Mouse (Mus musculus) adrenal gland, adult (tissue): ENCODE measurements around the gene Ccr7.

Experiments used
- DNase-seq, 2 experiments: peaks; one replicate each; pipeline ENCODE4 v3.0.0; 2022 to 2023; ENCODE audit warnings: low spot score in 1 of 2; ENCODE audit not compliant: inconsistent age in 2 of 2

Ccr7 gene

GRCm38 (mm10) chr11:99138976-99139375, 15.9 kb downstream of the Ccr7 start:
- DNase-seq, result no peak

GRCm38 (mm10) chr11:99137385-99137784, 17.5 kb downstream of the Ccr7 start:
- DNase-seq, result no peak

DNA sequence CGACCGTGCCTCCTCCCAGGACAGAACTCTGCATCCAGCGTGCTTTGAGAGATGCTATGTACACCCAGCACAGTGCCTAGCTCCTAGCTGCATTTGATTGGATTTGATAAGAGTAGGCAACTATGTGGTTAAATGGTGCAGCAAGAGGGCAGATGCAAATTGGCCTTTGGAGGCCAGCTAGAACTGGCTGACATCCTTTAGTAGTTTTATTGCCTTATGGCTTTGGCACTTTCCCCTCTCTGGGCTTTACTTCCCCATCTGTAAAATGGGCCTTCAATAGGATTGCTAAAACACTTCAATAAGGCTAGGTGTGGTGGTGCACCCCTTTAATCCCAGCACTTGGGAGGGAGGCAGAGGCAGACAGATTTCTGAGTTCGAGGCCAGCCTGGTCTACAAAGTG, 17.9 kb downstream of the Ccr7 start:
- no peak for DNase-seq

GRCm38 (mm10) chr11:99136361-99136760, 18.5 kb downstream of the Ccr7 start:
- no peak for DNase-seq

- DNase-seq, result no peak
Observed at GRCm38 (mm10) chr11:99135047-99135440, 19.8 kb downstream of the Ccr7 start.

GRCm38 (mm10) chr11:99134266-99135046, 20.4 kb downstream of the Ccr7 start:
- DNase-seq, result no peak

GRCm38 (mm10) chr11:99133285-99133897, 21.5 kb downstream of the Ccr7 start:
- DNase-seq, result no peak

GRCm38 (mm10) chr11:99132091-99132730, 22.7 kb downstream of the Ccr7 start:
- DNase-seq, result peak in 1 of 2 experiments; percentile 61

DNA sequence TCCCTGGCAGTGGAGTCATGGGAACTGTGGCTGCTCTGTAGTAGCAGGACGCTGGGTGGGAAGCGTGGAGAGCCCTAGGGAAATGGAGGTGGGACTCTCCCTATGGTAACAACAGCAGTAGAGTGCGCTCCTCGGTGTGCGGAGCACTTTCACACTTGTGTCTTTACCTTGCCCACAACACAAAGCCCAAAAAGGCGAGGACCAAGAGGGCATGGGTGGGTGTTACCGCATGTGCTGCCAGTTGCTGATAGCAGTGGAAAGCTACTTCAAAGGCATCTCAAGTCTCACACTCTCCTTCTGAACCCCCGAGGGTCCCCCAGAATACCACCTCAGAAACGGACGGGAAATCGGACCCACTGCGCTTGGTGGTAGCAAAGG, 23.4 kb downstream of the Ccr7 start:
- DNase-seq, result no peak

GRCm38 (mm10) chr11:99130736-99131462, 24.0 kb downstream of the Ccr7 start:
- no peak for DNase-seq

- DNase-seq, result no peak
Observed at GRCm38 (mm10) chr11:99129287-99129686, 25.6 kb downstream of the Ccr7 start.

DNA sequence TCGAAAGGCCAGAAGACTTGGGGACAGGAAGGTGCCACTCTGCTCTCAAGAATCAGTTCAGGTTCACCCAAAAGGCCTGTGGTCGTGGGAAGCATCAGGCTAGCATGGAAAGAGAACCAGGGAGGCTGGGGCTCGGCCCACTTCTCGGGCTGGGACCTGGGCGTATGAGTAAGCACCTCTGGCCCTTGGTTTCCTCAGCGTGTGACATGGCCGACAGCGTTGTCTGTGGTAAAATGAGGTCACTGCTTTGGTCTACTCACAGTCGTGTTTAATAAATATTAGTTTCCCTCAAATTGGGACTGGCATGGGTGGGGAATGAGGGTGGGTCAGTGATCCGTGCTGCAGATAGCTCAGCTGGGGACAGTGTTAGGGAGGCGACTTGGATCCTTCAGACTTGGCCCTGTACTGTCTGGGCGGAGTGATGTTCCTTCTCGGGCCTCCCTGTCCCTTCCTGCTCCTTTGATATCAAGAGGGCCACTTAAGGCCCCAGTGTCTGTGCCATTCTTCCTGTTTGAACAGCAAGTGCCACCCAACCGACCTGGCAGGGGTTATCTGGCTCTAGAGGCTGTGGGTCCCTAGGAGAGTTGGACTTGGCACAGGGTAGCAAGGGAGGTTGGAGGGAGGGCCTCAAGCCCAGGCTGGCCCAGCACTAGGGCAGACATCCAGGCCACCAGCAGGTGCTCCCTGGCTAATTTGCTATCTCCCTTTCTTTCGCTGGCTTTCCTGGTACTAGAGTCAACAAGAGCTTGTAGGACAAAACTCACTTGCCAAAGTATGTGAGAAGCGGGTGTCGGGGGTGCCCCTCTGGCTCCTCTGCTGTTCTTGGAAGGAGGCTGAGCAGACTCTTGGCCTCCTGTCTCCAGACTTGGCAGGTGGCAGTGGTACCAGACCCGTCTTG, 26.8 kb downstream of the Ccr7 start:
- no peak for DNase-seq

DNA sequence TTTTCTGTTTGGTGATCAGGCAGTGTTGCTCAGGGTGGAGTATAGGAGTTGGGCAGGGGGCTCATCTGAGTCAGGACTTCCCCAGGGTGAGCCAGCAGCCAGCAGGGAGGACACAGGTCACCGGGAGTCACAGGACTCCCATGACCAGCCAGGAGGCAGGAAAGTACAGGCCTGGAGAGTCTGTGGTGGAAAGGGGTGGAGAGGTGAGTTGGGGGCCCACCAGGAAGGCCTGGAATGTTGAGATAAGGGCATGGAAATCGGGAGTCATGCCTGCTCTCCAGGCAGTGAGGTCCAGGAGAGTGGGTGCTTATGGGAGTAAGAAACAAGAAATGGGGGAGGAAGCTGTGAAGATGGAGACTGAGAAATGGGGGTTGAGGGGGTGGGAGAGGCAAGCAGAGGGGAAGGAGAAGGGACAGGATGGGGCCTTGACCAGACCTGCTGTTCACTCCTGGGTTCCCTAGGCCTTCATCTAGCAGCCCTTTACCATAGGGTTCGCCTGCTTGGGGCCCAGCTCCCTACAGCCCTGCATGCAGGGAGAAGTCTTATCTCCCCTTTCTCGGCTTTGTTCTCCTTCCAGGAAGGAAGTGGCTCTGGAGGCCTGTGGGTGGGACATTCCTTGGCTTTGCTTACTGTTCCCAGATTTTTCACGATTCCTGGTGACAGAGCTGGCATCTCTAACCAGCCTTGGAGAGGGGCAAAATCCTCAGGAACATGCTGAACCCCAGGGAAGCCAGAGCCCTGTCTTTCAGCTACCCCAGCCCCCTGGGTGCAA, 28.2 kb downstream of the Ccr7 start:
- DNase-seq, result peak; percentile 37 to 75

GRCm38 (mm10) chr11:99124635-99125029, 30.2 kb downstream of the Ccr7 start:
- DNase-seq, result peak in 1 of 2 experiments; percentile 17

GRCm38 (mm10) chr11:99123977-99124634, 30.8 kb downstream of the Ccr7 start:
- DNase-seq, result peak in 1 of 2 experiments; percentile 73

DNA sequence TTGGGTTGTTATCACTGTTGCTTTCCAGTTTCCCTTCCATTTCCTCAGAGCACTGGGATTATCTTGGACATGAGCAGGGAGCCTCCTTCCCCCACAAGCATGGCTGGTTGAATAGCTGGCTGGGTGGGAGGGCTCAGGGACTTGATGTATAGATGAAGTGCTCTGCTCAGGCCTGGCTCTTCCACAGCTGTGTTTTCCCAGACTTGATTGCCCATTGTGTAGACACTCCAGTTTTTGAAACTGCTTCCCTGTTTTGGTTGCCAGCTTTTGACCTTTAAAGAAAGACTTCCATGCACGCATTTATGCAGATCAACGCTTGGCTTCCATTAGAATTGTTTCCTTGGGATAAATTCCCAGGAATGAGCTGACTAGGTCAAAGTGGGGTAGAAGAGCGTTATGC, 32.2 kb downstream of the Ccr7 start:
- no peak for DNase-seq

- no peak for DNase-seq
Observed at GRCm38 (mm10) chr11:99121218-99121631, 33.7 kb downstream of the Ccr7 start.

- peak in 1 of 2 experiments; percentile 34 for DNase-seq
Observed at GRCm38 (mm10) chr11:99120524-99121217, 34.2 kb downstream of the Ccr7 start.

DNA sequence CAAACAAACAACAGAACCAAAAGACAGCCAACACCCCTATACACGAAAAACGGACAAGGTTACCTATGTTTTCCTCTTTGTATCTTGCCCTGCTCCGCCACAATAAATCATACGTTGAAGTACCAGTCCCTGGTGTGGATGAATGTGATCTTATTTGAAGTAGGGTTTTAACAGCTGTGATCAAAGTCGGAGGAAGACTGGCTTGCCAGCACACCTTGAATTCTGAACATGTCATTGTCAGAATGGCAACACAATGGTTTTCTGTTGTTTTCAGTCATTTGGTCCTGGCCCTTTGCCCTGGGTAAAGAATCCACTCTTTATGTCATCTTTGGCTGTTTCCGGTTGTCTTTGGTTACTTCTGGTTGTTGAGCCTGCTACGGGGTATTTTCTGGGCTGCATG, 35.9 kb downstream of the Ccr7 start:
- no peak for DNase-seq
